Mouse (Mus musculus) layer of hippocampus, adult 2 months (tissue): Measurements from ENCODE around the gene Wscd2. TPM values are rescaled to one million over a fixed set of nuclear protein-coding genes. Genes with fewer than 3 reads are reported as not detected.

Experiments used
- DNase-seq, 2 experiments: peaks; one replicate each; pipeline ENCODE4 v3.0.0; 2022; ENCODE audit warnings: low spot score in 2 of 2
- H3K27ac ChIP-seq: fragments of 200-600 bp; 2 replicates; pipeline ENCODE4 v1.8.1; 2022
- H3K4me3 ChIP-seq: fragments of 200-600 bp; 2 replicates; pipeline ENCODE4 v1.8.1; 2022; ENCODE audit warnings: mild to moderate bottlenecking
- CTCF ChIP-seq: fragments of 200-600 bp; conservative IDR thresholded peaks from 2 replicates; pipeline ENCODE4 v1.8.1; 2022; ENCODE audit warnings: antibody characterized with exemption, mild to moderate bottlenecking, moderate library complexity
- total RNA-seq, 2 experiments: library from RNA; stranded (reverse); gene quantifications; 2 replicates each; pipeline ENCODE4 v1.2.3; 2021

The Wscd2 gene
- total RNA-seq, 2 experiments from 2014 or later: 85.0 to 89.1 TPM

DNA sequence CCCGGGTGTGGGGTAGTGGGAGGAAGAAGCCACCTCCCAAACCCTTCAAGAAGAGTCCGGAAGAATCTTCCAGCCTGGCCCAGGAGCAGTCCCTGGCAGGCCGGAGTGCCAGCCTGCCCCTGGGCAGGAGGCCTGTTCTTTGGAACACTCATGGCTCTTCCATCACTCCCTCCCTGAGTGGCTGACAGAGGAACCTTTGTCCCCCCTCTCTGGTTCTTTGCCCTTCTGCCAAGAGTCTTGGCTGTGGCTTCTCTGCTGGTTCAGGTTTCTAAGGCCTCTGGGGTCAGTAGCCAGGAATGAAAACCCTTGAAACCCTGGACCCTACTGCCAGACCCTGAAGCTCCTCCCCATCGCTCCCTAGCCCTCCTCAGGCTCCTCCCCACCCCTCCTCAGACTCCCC, 147.5 kb downstream of the Wscd2 start:
- Histone ChIP-seq H3K4me3 (no peak overlapping the region), H3K27ac (peak overlapping the region; percentile 52; the same call in 1 of the 2 replicates)
- peak; percentile 53 to 75 for DNase-seq
- no peak for TF ChIP-seq CTCF

DNA sequence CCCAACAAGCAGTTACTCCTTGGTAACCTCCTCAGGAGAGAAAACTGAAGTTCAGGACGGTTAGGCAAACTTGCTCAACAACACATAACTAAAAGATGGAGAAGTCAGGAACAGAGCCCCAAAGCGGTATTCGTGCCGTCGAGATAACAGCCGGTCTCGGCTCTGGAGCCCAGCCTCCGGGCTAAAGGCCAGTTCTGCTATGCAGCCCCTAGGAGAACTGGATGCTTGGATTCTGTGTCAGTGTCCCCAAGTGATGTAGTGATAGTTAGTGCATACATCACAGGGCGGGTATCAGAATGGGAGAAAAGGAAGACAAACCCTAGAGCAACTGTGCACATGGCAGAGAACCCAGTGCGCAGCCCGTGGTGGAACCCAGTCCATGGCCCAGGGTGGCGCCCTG, 147.9 kb downstream of the Wscd2 start:
- no peak overlapping the region for H3K4me3 ChIP-seq
- TF ChIP-seq CTCF: no peak
- DNase-seq: no peak
- peak overlapping the region; percentile 52; the same call in 1 of the 2 replicates for H3K27ac ChIP-seq

DNA sequence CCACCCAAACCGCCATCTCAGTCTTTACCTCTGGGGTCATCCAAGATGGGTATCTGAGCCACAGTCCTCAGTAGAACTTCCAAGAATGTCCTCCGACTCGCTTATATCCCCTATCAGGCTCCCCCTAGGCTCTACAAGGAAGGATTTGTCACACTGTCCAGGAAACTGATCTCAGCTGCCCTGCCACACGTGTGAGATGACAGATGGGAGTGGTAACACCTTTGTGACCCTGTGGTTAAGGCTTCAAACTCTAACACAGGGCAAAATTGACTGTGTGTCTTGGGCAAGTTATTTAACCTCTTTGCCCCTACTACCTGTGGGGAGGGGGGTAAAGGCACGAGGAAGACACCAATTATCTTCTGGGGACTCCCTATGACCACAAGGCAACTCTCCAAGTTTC, 149.0 kb downstream of the Wscd2 start:
- Histone ChIP-seq H3K27ac (no peak overlapping the region), H3K4me3 (no peak overlapping the region)
- TF ChIP-seq CTCF: no peak
- DNase-seq: no peak

Other genes starting within 250 kb of the Wscd2 start
- 10 to 100 TPM; 80.3 to 85.4 TPM for gene Sgsm1, start 179.5 kb upstream of the Wscd2 start, total RNA-seq
- not detected for gene Aym1, start 133.0 kb upstream of the Wscd2 start, total RNA-seq
- 1 to 10 TPM; 3.3 to 4.5 TPM for gene Cmklr1, start 160.1 kb downstream of the Wscd2 start, total RNA-seq
- gene 1700069L16Rik, start 234.4 kb downstream of the Wscd2 start, total RNA-seq: not detected
- gene Ficd, start 245.5 kb downstream of the Wscd2 start, total RNA-seq: 10 to 100 TPM; 12.2 to 12.5 TPM